ENCODE assay signal across 9 mouse cellular contexts in genomic region chr11:105591905-105592304, GRCm38 (mm10). TPM values are rescaled to one million over a fixed set of nuclear protein-coding genes. Genes with fewer than 3 reads are reported as not detected.
A peak's percentile ranks its signal among the peaks of the same experiment; 100 is the strongest.
DNase-seq lines count a peak whose midpoint lies in the region; ATAC-seq and TF ChIP-seq lines count a peak whose summit lies in the region.
"Had no signal": no experiment of that assay in that cellular context is flagged by ENCODE, and none has a peak within 500 bp of the region (broad histone marks: within the 10 kb centered on the region; RNA-seq: fewer than 3 reads in every experiment).

No protein-coding gene starts in this region.

- no peak for ATAC-seq in intestine, postnatal 0 days
- ATAC-seq in intestine, embryonic 15.5 days: no peak; the same call in 1 of the 2 replicates
- peak; percentile 82 for ATAC-seq in megakaryocyte-erythroid progenitor cell, adult 5-6 weeks (replicated peaks; ENCODE audit: low FRiP score, low TSS enrichment, poor library complexity, severe bottlenecking)

- H3K9me3 ChIP-seq in intestine, postnatal 0 days (ENCODE audit: control insufficient read depth): no peaks in the 10 kb centered on the region
- H3K9me3 ChIP-seq in intestine, embryonic 15.5 days: no peaks in the 10 kb centered on the region
- H3K9me3 ChIP-seq in CH12.LX (replicated peaks; ENCODE audit: low read length): no peaks in the 10 kb centered on the region
- H3K9me3 ChIP-seq: embryonic facial prominence, embryonic 12.5 days had no signal

- no peak overlapping the region for H3K27ac ChIP-seq in intestine, postnatal 0 days (ENCODE audit: low read depth, low read length)
- H3K27ac ChIP-seq in intestine, embryonic 15.5 days: no peak overlapping the region
- H3K27ac ChIP-seq in CH12.LX (ENCODE audit: insufficient read depth, low read depth): no peak overlapping the region
- H3K27ac ChIP-seq: embryonic facial prominence, embryonic 12.5 days had no signal

- no peak overlapping the region for H3K9ac ChIP-seq in intestine, postnatal 0 days (ENCODE audit: low read depth, low read length)
- H3K9ac ChIP-seq in intestine, embryonic 15.5 days: no peak overlapping the region
- no peak overlapping the region for H3K9ac ChIP-seq in CH12.LX (ENCODE audit: insufficient read depth, low read depth)
- H3K9ac ChIP-seq: embryonic facial prominence, embryonic 12.5 days had no signal

- H3K36me3 ChIP-seq in intestine, postnatal 0 days (ENCODE audit: control insufficient read depth, insufficient read depth): no peaks in the 10 kb centered on the region
- H3K36me3 ChIP-seq in intestine, embryonic 15.5 days: no peaks in the 10 kb centered on the region
- H3K36me3 ChIP-seq in CH12.LX (replicated peaks in 1 of 2; ENCODE audit: control insufficient read depth in 1 of 2, insufficient read depth in 1 of 2, low read length in 1 of 2): peaks cover 0 to 1% of the 10 kb centered on the region in 2 experiments
- H3K36me3 ChIP-seq: embryonic facial prominence, embryonic 12.5 days had no signal

- in situ Hi-C loops in CH12.LX (cut with MboI; ENCODE audit: low pct_ligation_motif_present, low pct_unique_long_range_greater_than_20kb, low sequenced_read_pairs): loop anchor here (5.0 to 10.0 kb wide), 2 partner anchors 147 to 245 kb away; no protein-coding TSS in a partner anchor

- WGBS in intestine, postnatal 0 days: 26% methylated on average over 1 of the region's 1 CpGs
- 25% methylated on average over 1 of the region's 1 CpGs for WGBS in intestine, embryonic 15.5 days
- 35% methylated on average over 1 of the region's 1 CpGs for WGBS in large intestine, adult 2 months

- TF ChIP-seq EP300 in CH12.LX (IDR thresholded peaks at IDR 0.05; ENCODE audit: low read length): peak; percentile 84

- dilution Hi-C loops in CH12.LX (cut with MboI; ENCODE audit: extremely low pct_ligation_motif_present, extremely low pct_unique_long_range_greater_than_20kb, low sequenced_read_pairs): no loop called here

- no peak overlapping the region for H3K4me2 ChIP-seq in intestine, postnatal 0 days (replicated peaks; ENCODE audit: low read depth)
- H3K4me2 ChIP-seq in intestine, embryonic 15.5 days (replicated peaks): no peak overlapping the region
- H3K4me2 ChIP-seq in CH12.LX (ENCODE audit: insufficient read depth, low read depth, poor library complexity, severe bottlenecking): no peak overlapping the region

- H3K4me3 ChIP-seq in intestine, postnatal 0 days (ENCODE audit: low read depth, low read length): no peak overlapping the region
- no peak overlapping the region for H3K4me3 ChIP-seq in intestine, embryonic 15.5 days (replicated peaks)
- no peak overlapping the region for H3K4me3 ChIP-seq in CH12.LX (replicated peaks in 1 of 3; ENCODE audit: low read depth in 2 of 3, low read length in 2 of 3, poor library complexity in 1 of 3)

- TF ChIP-seq POLR2A in CH12.LX (IDR thresholded peaks at IDR 0.05; ENCODE audit: low read depth, low read length): no peak

- TF ChIP-seq CTCF in intestine, postnatal 0 days (IDR thresholded peaks at IDR 0.05; ENCODE audit: low read depth): peak; percentile 99
- TF ChIP-seq CTCF in CH12.LX (conservative IDR thresholded peaks at IDR 0.05 in 1 of 2, IDR thresholded peaks at IDR 0.05 in 1 of 2; ENCODE audit: low read depth in 2 of 2, low read length in 2 of 2): peak; percentile 62 to 100; a peak in 3 of 4 replicates

- no peaks in the 10 kb centered on the region for H3K79me2 ChIP-seq in CH12.LX (replicated peaks; ENCODE audit: control insufficient read depth, extremely low read depth, insufficient read depth, poor library complexity, severe bottlenecking)

- H3K27me3 ChIP-seq in intestine, postnatal 0 days (replicated peaks; ENCODE audit: control insufficient read depth, insufficient read depth, low read length): no peaks in the 10 kb centered on the region
- no peaks in the 10 kb centered on the region for H3K27me3 ChIP-seq in intestine, embryonic 15.5 days (replicated peaks)
- H3K27me3 ChIP-seq in CH12.LX (replicated peaks): no peaks in the 10 kb centered on the region
- H3K27me3 ChIP-seq: embryonic facial prominence, embryonic 12.5 days had no signal

- H3K4me1 ChIP-seq in intestine, postnatal 0 days (replicated peaks; ENCODE audit: control insufficient read depth, insufficient read depth, low read length): no peaks in the 10 kb centered on the region
- peaks cover 5% of the 10 kb centered on the region; the same call in 1 of the 2 replicates for H3K4me1 ChIP-seq in intestine, embryonic 15.5 days (replicated peaks)
- peaks cover 5 to 24% of the 10 kb centered on the region in 2 experiments for H3K4me1 ChIP-seq in CH12.LX (ENCODE audit: control insufficient read depth in 1 of 2, insufficient read depth in 2 of 2)

- peak; percentile 87 for DNase-seq in CH12.LX (ENCODE audit: extremely low read depth)
- DNase-seq in cerebellum, adult 8-10 months: peak; percentile 43
- peak; percentile 74 for DNase-seq in heart, adult 8-10 months (ENCODE audit: low spot score)
- DNase-seq in large intestine, adult 2 months (ENCODE audit: low read depth, low spot score): peak; percentile 24
- peak; percentile 3 to 8 for DNase-seq in thymus, postnatal 36 days

- peak; percentile 99 for TF ChIP-seq RAD21 in CH12.LX (IDR thresholded peaks at IDR 0.05; ENCODE audit: low read depth, low read length)

TF ChIP-seq in CH12.LX, 34 proteins besides CTCF, POLR2A, EP300 and RAD21 (continues in another document):
- TF ChIP-seq ETS1 (conservative IDR thresholded peaks at IDR 0.05; ENCODE audit: low read depth, low read length): 0 out of 2 replicates have a peak, but pooled peaks have one; percentile 6
- peak; percentile 38; the same call in 1 of the 2 replicates for TF ChIP-seq MXI1 (IDR thresholded peaks at IDR 0.05; ENCODE audit: low read depth, low read length)
- TF ChIP-seq MYC (IDR thresholded peaks at IDR 0.05; ENCODE audit: low read depth, low read length): peak; percentile 87; the same call in 1 of the 2 replicates
- TF ChIP-seq KAT2A (IDR thresholded peaks at IDR 0.05; ENCODE audit: insufficient replicate concordance, low read length): no peak
- TF ChIP-seq IRF4 (IDR thresholded peaks at IDR 0.05; ENCODE audit: low read depth, low read length): peak; percentile 98
- TF ChIP-seq CHD2 (IDR thresholded peaks at IDR 0.05; ENCODE audit: low read length): no peak; the same call in 1 of the 2 replicates
- TF ChIP-seq JUND (conservative IDR thresholded peaks at IDR 0.05; ENCODE audit: low read depth, low read length): peak; percentile 98
- peak; percentile 54; the same call in 1 of the 2 replicates for TF ChIP-seq BHLHE40 (IDR thresholded peaks at IDR 0.05; ENCODE audit: low read depth, low read length)
- TF ChIP-seq PAX5 (IDR thresholded peaks at IDR 0.05; ENCODE audit: low read length): no peak
- peak; percentile 80 for TF ChIP-seq SIN3A (IDR thresholded peaks at IDR 0.05; ENCODE audit: low read length)
- TF ChIP-seq NRF1 (IDR thresholded peaks at IDR 0.05; ENCODE audit: low read depth, low read length): no peak
- peak; percentile 82; the same call in 1 of the 2 replicates for TF ChIP-seq NELFE (IDR thresholded peaks at IDR 0.05; ENCODE audit: low read depth, low read length)
- no peak for TF ChIP-seq E2F4 (IDR thresholded peaks at IDR 0.05; ENCODE audit: insufficient replicate concordance, low read depth, low read length)
- no peak for TF ChIP-seq MAFK (IDR thresholded peaks at IDR 0.05; ENCODE audit: insufficient replicate concordance, low read length)
- no peak for TF ChIP-seq ZMIZ1 (IDR thresholded peaks at IDR 0.05; ENCODE audit: low read depth, low read length)
- peak; percentile 78 for TF ChIP-seq MEF2A (IDR thresholded peaks at IDR 0.05; ENCODE audit: borderline replicate concordance, low read depth, low read length)
- peak; percentile 62 for TF ChIP-seq HCFC1 (IDR thresholded peaks at IDR 0.05; ENCODE audit: low read depth, low read length)
- TF ChIP-seq RCOR1 (conservative IDR thresholded peaks at IDR 0.05; ENCODE audit: low read depth, low read length): 0 out of 2 replicates have a peak, but pooled peaks have one; percentile 33
- no peak for TF ChIP-seq USF1 (IDR thresholded peaks at IDR 0.05; ENCODE audit: low read depth, low read length)
- no peak for TF ChIP-seq TBP (conservative IDR thresholded peaks at IDR 0.05; ENCODE audit: low read depth, low read length)
- TF ChIP-seq MAZ (IDR thresholded peaks at IDR 0.05; ENCODE audit: low read depth, low read length): no peak
- TF ChIP-seq ZKSCAN1 (IDR thresholded peaks at IDR 0.05; ENCODE audit: borderline replicate concordance, low read depth, low read length): no peak
- TF ChIP-seq JUN (IDR thresholded peaks at IDR 0.05; ENCODE audit: insufficient read depth, low read depth, low read length): peak; percentile 82
- TF ChIP-seq USF2 (conservative IDR thresholded peaks at IDR 0.05; ENCODE audit: low read depth, low read length): no peak
- TF ChIP-seq ELF1 (IDR thresholded peaks at IDR 0.05; ENCODE audit: low read depth, low read length): peak; percentile 91
- TF ChIP-seq CHD1 (IDR thresholded peaks at IDR 0.05; ENCODE audit: low read depth, low read length): no peak
- TF ChIP-seq GABPA (IDR thresholded peaks at IDR 0.05; ENCODE audit: insufficient replicate concordance, low read depth, low read length): no peak
- peak; percentile 100 for TF ChIP-seq SMC3 (IDR thresholded peaks at IDR 0.05; ENCODE audit: low read depth, low read length)
- peak; percentile 58 for TF ChIP-seq ZNF384 (IDR thresholded peaks at IDR 0.05; ENCODE audit: low read depth, low read length)
- TF ChIP-seq MAX (IDR thresholded peaks at IDR 0.05; ENCODE audit: low read length): 0 out of 2 replicates have a peak, but pooled peaks have one; percentile 51
- 0 out of 2 replicates have a peak, but pooled peaks have one; percentile 50 for TF ChIP-seq TCF12 (IDR thresholded peaks at IDR 0.05; ENCODE audit: low read depth, low read length)
- TF ChIP-seq ZC3H11A (IDR thresholded peaks at IDR 0.05; ENCODE audit: low read depth, low read length): peak; percentile 96
- TF ChIP-seq UBTF (IDR thresholded peaks at IDR 0.05; ENCODE audit: low read depth, low read length): no peak

RNA-seq across cellular contexts. Expression of gene Tanc2, which starts 2.1 kb away (rescaled TPM):
- 3.0 and 3.5 TPM in 2 replicates for polyA plus RNA-seq in intestine, postnatal 0 days (2015; fragmentation: Nextera tagmentation; extraction: Ambion mirVana)
- 8.2 TPM in 2 replicates for polyA plus RNA-seq in intestine, embryonic 15.5 days (2015; fragmentation: Nextera tagmentation; extraction: Ambion mirVana)
- 2.6 and 2.7 TPM in 2 replicates for total RNA-seq in CH12.LX (2012; rRNA removed)
- total RNA-seq in CH12.LX (2014; rRNA removed): 2.6 and 3.2 TPM in 2 replicates
- polyA plus RNA-seq in CH12.LX (2012; ENCODE audit: insufficient read length, low read depth): 7.9 and 10.4 TPM in 2 replicates
- total RNA-seq in heart, adult 8-10 months (2022): 10 to 100 TPM; 10.3 to 15.8 (median 12.1) TPM
- polyA plus RNA-seq in large intestine, adult 2 months (2012; rRNA removed): 1.6 and 2.5 TPM in 2 replicates
- 0.83 and 1.8 TPM in 2 replicates for total RNA-seq in megakaryocyte-erythroid progenitor cell, adult 5-6 weeks (2014; fragmentation: Nextera tagmentation)
- 0.80 and 5.9 TPM in 2 replicates for total RNA-seq in megakaryocyte-erythroid progenitor cell, adult 5-6 weeks (2017)

Comparison
In these comparisons a context has a peak if more than half of its experiments do, and no peak if none do; other contexts are left out.
1. DNase-seq: peak in every context shown above with its lines; median percentile 87 in CH12.LX; 74 in heart, adult 8-10 months; 43 in cerebellum, adult 8-10 months; 24 in large intestine, adult 2 months; 6 in thymus, postnatal 36 days.